Mouse (Mus musculus) gastrocnemius, postnatal 4 days (tissue): ENCODE measurements around the gene Rnls. TPM values are rescaled to one million over a fixed set of nuclear protein-coding genes. Genes with fewer than 3 reads are reported as not detected.
"Not testable (repeated sequence)": the region's sequence is repeated elsewhere in the genome, so short reads cannot be mapped to it uniquely, and the experiment has no call there.

ENCODE experiments used
- DNase-seq, 2 experiments: peaks; one replicate each; pipeline ENCODE4 v3.0.0; 2021 to 2022; ENCODE audit warnings: low spot score in 2 of 2, mixed read lengths in 2 of 2
- long read RNA-seq, 2 experiments: library from polyadenylated mRNA; stranded (forward); transcript quantifications; one replicate each; pipeline ENCODE4 v2.0.0; 2021
- total RNA-seq, 2 experiments: library from RNA; stranded (reverse); gene quantifications; 2 replicates each; pipeline ENCODE4 v1.2.3; 2021

The Rnls gene
- total RNA-seq: 1 to 10 TPM; 4.2 to 5.8 TPM
- long read RNA-seq, experiment 1, transcript Rnls-201 (7 exons, 1,597 nt): major isoform, 7 of 9 reads
- long read RNA-seq, experiment 1, partial matches to known transcripts: 0 of 9 reads
- long read RNA-seq, experiment 1, other reads (novel, unspliced or antisense): 2 of 9 reads
- long read RNA-seq, experiment 2, transcript Rnls-201 (7 exons, 1,597 nt): major isoform, 13 of 16 reads
- long read RNA-seq, experiment 2, partial matches to known transcripts: 0 of 16 reads
- long read RNA-seq, experiment 2, other reads (novel, unspliced or antisense): 1 of 16 reads

- peak; percentile 78 to 85 for DNase-seq
Observed at GRCm38 (mm10) chr19:33391651-33392382, at the start of gene Rnls. TSS of gene Rnls (minus strand) at chr19:33392295.

- DNase-seq: no peak
Observed at GRCm38 (mm10) chr19:33429457-33429856, 37.4 kb upstream of the Rnls start.

GRCm38 (mm10) chr19:33419368-33419767, 27.3 kb upstream of the Rnls start:
- not testable (repeated sequence) for DNase-seq

- no peak for DNase-seq
Observed at GRCm38 (mm10) chr19:33380825-33381224, 11.3 kb downstream of the Rnls start.

- DNase-seq: no peak
Observed at GRCm38 (mm10) chr19:33380386-33380785, 11.7 kb downstream of the Rnls start.

GRCm38 (mm10) chr19:33368808-33369207, 23.3 kb downstream of the Rnls start:
- no peak for DNase-seq

- peak; percentile 40 to 53 for DNase-seq
Observed at GRCm38 (mm10) chr19:33366661-33367060, 25.4 kb downstream of the Rnls start.

- no peak for DNase-seq
Observed at GRCm38 (mm10) chr19:33357019-33357418, 35.1 kb downstream of the Rnls start.

- DNase-seq: no peak
Observed at GRCm38 (mm10) chr19:33340119-33340518, 52.0 kb downstream of the Rnls start.

- no peak for DNase-seq
Observed at GRCm38 (mm10) chr19:33326706-33327641, 65.1 kb downstream of the Rnls start.

GRCm38 (mm10) chr19:33318785-33319184, 73.3 kb downstream of the Rnls start:
- DNase-seq: no peak

GRCm38 (mm10) chr19:33317130-33317529, 75.0 kb downstream of the Rnls start:
- no peak for DNase-seq

GRCm38 (mm10) chr19:33299726-33300292, 92.3 kb downstream of the Rnls start:
- no peak for DNase-seq

GRCm38 (mm10) chr19:33296338-33296737, 95.8 kb downstream of the Rnls start:
- no peak for DNase-seq

- no peak for DNase-seq
Observed at GRCm38 (mm10) chr19:33282985-33283384, 109.1 kb downstream of the Rnls start.

GRCm38 (mm10) chr19:33276421-33276820, 115.7 kb downstream of the Rnls start:
- no peak for DNase-seq

- DNase-seq: no peak
Observed at GRCm38 (mm10) chr19:33273676-33274075, 118.4 kb downstream of the Rnls start.

GRCm38 (mm10) chr19:33271571-33271970, 120.5 kb downstream of the Rnls start:
- DNase-seq: no peak

GRCm38 (mm10) chr19:33270231-33270630, 121.9 kb downstream of the Rnls start:
- no peak for DNase-seq

- no peak for DNase-seq
Observed at GRCm38 (mm10) chr19:33268044-33268443, 124.1 kb downstream of the Rnls start.

GRCm38 (mm10) chr19:33265245-33265644, 126.8 kb downstream of the Rnls start:
- no peak for DNase-seq
